ENCODE assay signal across 22 mouse cellular contexts in the genomic region with DNA sequence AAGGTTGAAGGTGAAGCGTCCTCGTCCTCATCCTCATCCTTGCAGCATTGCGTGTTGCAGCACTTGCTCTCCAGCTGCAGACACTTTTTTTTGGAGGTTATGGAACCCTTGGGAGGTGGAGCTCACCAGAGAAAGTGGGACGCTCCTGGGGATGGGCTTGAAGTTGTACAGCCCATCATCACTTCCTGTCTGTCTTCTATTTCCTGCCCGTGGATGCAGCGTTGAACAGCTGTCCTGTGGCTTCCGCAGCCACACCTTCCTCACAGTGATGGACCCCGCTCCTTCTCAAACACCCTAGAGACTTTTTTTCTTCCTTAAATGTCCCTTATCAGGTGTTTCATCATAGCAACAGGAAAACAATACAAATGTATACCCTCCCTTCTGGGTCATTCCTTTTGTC.
A peak's percentile ranks its signal among the peaks of the same experiment; 100 is the strongest.
DNase-seq lines count a peak whose midpoint lies in the region; ATAC-seq and TF ChIP-seq lines count a peak whose summit lies in the region.
"Had no signal": no experiment of that assay in that cellular context is flagged by ENCODE, and none has a peak within 500 bp of the region (broad histone marks: within the 10 kb centered on the region; RNA-seq: fewer than 3 reads in every experiment).

No protein-coding gene starts in this region.

- peaks cover 24% of the 10 kb centered on the region for H3K4me1 ChIP-seq in forebrain, embryonic 16.5 days (replicated peaks; ENCODE audit: control insufficient read depth, insufficient read depth, low read length)
- H3K4me1 ChIP-seq in forebrain, embryonic 12.5 days: peaks cover 27% of the 10 kb centered on the region
- H3K4me1 ChIP-seq in olfactory bulb, adult 2 months (ENCODE audit: control insufficient read depth, insufficient read depth, low read length): peaks cover 25% of the 10 kb centered on the region
- H3K4me1 ChIP-seq in neural tube, embryonic 15.5 days: peaks cover 24% of the 10 kb centered on the region
- H3K4me1 ChIP-seq: heart, embryonic 13.5 days; lung, embryonic 15.5 days; stomach, embryonic 15.5 days had no signal

- no peak overlapping the region for H3K4me2 ChIP-seq in forebrain, embryonic 16.5 days (ENCODE audit: low read length)
- H3K4me2 ChIP-seq in forebrain, embryonic 12.5 days: no peak overlapping the region
- no peak overlapping the region for H3K4me2 ChIP-seq in neural tube, embryonic 15.5 days
- H3K4me2 ChIP-seq: heart, embryonic 13.5 days; hindbrain, embryonic 15.5 days; limb, embryonic 13.5 days; lung, embryonic 15.5 days; neural tube, embryonic 13.5 days; stomach, embryonic 15.5 days had no signal

- 92% methylated on average over 8 of the region's 8 CpGs for WGBS in forebrain, embryonic 16.5 days
- 90% methylated on average over 8 of the region's 8 CpGs for WGBS in forebrain, embryonic 12.5 days
- 66% methylated on average over 8 of the region's 8 CpGs for WGBS in olfactory bulb, adult 2 months
- WGBS in neural tube, embryonic 15.5 days: 86% methylated on average over 8 of the region's 8 CpGs

- H3K9ac ChIP-seq in forebrain, embryonic 16.5 days (replicated peaks; ENCODE audit: low read depth, low read length): no peak overlapping the region
- H3K9ac ChIP-seq in forebrain, embryonic 12.5 days: no peak overlapping the region
- H3K9ac ChIP-seq in neural tube, embryonic 15.5 days (replicated peaks): no peak overlapping the region
- H3K9ac ChIP-seq: heart, embryonic 13.5 days; hindbrain, embryonic 15.5 days; limb, embryonic 13.5 days; liver, embryonic 14.5 days; lung, embryonic 15.5 days; neural tube, embryonic 13.5 days; stomach, embryonic 15.5 days had no signal

- peak overlapping the region; percentile 59 for H3K27ac ChIP-seq in forebrain, embryonic 16.5 days (ENCODE audit: low read length)
- no peak overlapping the region for H3K27ac ChIP-seq in forebrain, embryonic 12.5 days
- H3K27ac ChIP-seq in olfactory bulb, adult 2 months (ENCODE audit: insufficient read depth, low read depth, low read length): peak overlapping the region; percentile 91
- no peak overlapping the region for H3K27ac ChIP-seq in neural tube, embryonic 15.5 days (replicated peaks)
- H3K27ac ChIP-seq: heart, embryonic 13.5 days; hindbrain, embryonic 15.5 days; kidney, postnatal 0 days; limb, embryonic 13.5 days; liver, embryonic 14.5 days; lung, embryonic 15.5 days; midbrain, embryonic 10.5 days; stomach, embryonic 15.5 days had no signal

- H3K36me3 ChIP-seq in forebrain, embryonic 16.5 days (ENCODE audit: control insufficient read depth, insufficient read depth): no peaks in the 10 kb centered on the region
- H3K36me3 ChIP-seq in forebrain, embryonic 12.5 days (replicated peaks): no peaks in the 10 kb centered on the region
- no peaks in the 10 kb centered on the region for H3K36me3 ChIP-seq in neural tube, embryonic 15.5 days
- H3K36me3 ChIP-seq: heart, embryonic 13.5 days; hindbrain, embryonic 15.5 days; limb, embryonic 13.5 days; lung, embryonic 15.5 days; midbrain, embryonic 10.5 days; neural tube, embryonic 13.5 days; stomach, embryonic 15.5 days had no signal

- no peaks in the 10 kb centered on the region for H3K9me3 ChIP-seq in forebrain, embryonic 16.5 days (ENCODE audit: control insufficient read depth, low read length)
- H3K9me3 ChIP-seq in forebrain, embryonic 12.5 days: no peaks in the 10 kb centered on the region
- H3K9me3 ChIP-seq in neural tube, embryonic 15.5 days (replicated peaks): no peaks in the 10 kb centered on the region
- H3K9me3 ChIP-seq: heart, embryonic 13.5 days; hindbrain, embryonic 15.5 days; limb, embryonic 13.5 days; lung, embryonic 15.5 days; midbrain, embryonic 10.5 days; neural tube, embryonic 13.5 days; stomach, embryonic 15.5 days had no signal

- TF ChIP-seq CTCF in olfactory bulb, adult 2 months (IDR thresholded peaks at IDR 0.05; ENCODE audit: insufficient read depth, low read depth, low read length): no peak

- no peak for TF ChIP-seq POLR2A in olfactory bulb, adult 2 months (IDR thresholded peaks at IDR 0.05; ENCODE audit: insufficient read depth, low read depth, low read length)

- no peak for ATAC-seq in forebrain, embryonic 16.5 days
- ATAC-seq in forebrain, embryonic 12.5 days (ENCODE audit: low FRiP score): no peak
- ATAC-seq in CD4-positive, CD25-positive, alpha-beta regulatory T cell, adult 4 months: peak; percentile 68
- ATAC-seq in neural tube, embryonic 15.5 days (ENCODE audit: low FRiP score): no peak

- peak; percentile 56 to 76 for DNase-seq in thymus, postnatal 36 days
- DNase-seq in heart, adult 9 months (ENCODE audit: low spot score in 2 of 2): no peak
- DNase-seq: adrenal gland, adult 8-10 months; cerebellum, postnatal 14 days; embryo, embryonic 11 days; kidney, adult 11 months; layer of hippocampus, postnatal 36 days; lung, postnatal 4 days had no signal

- no peak overlapping the region for H3K4me3 ChIP-seq in forebrain, embryonic 16.5 days (replicated peaks; ENCODE audit: low read length)
- no peak overlapping the region for H3K4me3 ChIP-seq in forebrain, embryonic 12.5 days (replicated peaks)
- H3K4me3 ChIP-seq in olfactory bulb, adult 2 months (ENCODE audit: insufficient read depth, low read depth, low read length): no peak overlapping the region
- H3K4me3 ChIP-seq in neural tube, embryonic 15.5 days (replicated peaks): no peak overlapping the region
- H3K4me3 ChIP-seq: heart, embryonic 13.5 days; hindbrain, embryonic 15.5 days; limb, embryonic 13.5 days; lung, embryonic 15.5 days; midbrain, embryonic 10.5 days; neural tube, embryonic 13.5 days; stomach, embryonic 15.5 days had no signal

- H3K27me3 ChIP-seq in forebrain, embryonic 16.5 days (replicated peaks; ENCODE audit: control insufficient read depth, insufficient read depth, low read length): no peaks in the 10 kb centered on the region
- H3K27me3 ChIP-seq in forebrain, embryonic 12.5 days: peaks cover 7% of the 10 kb centered on the region; the same call in 1 of the 2 replicates
- peaks cover 3% of the 10 kb centered on the region; the same call in 1 of the 2 replicates for H3K27me3 ChIP-seq in neural tube, embryonic 15.5 days (replicated peaks)
- H3K27me3 ChIP-seq: hindbrain, embryonic 15.5 days; limb, embryonic 13.5 days; neural tube, embryonic 13.5 days; stomach, embryonic 15.5 days had no signal

Comparison
In these comparisons a context has a peak if more than half of its experiments do, and no peak if none do; other contexts are left out.
1. H3K27ac ChIP-seq: peak in forebrain, embryonic 16.5 days (single experiment) and olfactory bulb, adult 2 months (single experiment); none in forebrain, embryonic 12.5 days (single experiment) and neural tube, embryonic 15.5 days (single experiment).
2. DNase-seq: peak in thymus, postnatal 36 days (2 of 2); none in heart, adult 9 months (0 of 2).